Mouse (Mus musculus) CH12.LX (cell line): ENCODE measurements around the gene 1700129C05Rik. TPM values are rescaled to one million over a fixed set of nuclear protein-coding genes. Genes with fewer than 3 reads are reported as not detected.
A peak's percentile ranks its signal among the peaks of the same experiment; 100 is the strongest.

Source experiments
- DNase-seq: peaks from one replicate; pipeline ENCODE4 v3.0.0-alpha.2; 2013; ENCODE audit errors: extremely low read depth
- H3K27ac ChIP-seq: 2 replicates; pipeline ENCODE4 v1.5.1; 2012; ENCODE audit warnings: low read depth, mild to moderate bottlenecking, control low read depth, moderate library complexity; ENCODE audit not compliant: insufficient read depth
- H3K27me3 ChIP-seq: replicated peaks from 2 replicates; pipeline ENCODE3; 2012; ENCODE audit warnings: inconsistent platforms
- H3K36me3 ChIP-seq, 2 experiments: replicated peaks in 1 of 2; 2 replicates each; pipeline versions ENCODE3 to v1.6.1; 2012; ENCODE audit warnings: inconsistent platforms in 1 of 2, low read length in 1 of 2, mild to moderate bottlenecking in 1 of 2, mixed read lengths in 1 of 2, moderate library complexity in 1 of 2; ENCODE audit not compliant: control insufficient read depth in 1 of 2, insufficient read depth in 1 of 2
- H3K4me1 ChIP-seq, 2 experiments: 2 replicates each; pipeline ENCODE4 v1.6.1; 2012; ENCODE audit warnings: inconsistent platforms in 1 of 2, moderate library complexity in 1 of 2; ENCODE audit not compliant: insufficient read depth in 2 of 2, control insufficient read depth in 1 of 2
- H3K4me2 ChIP-seq: 2 replicates; pipeline ENCODE4 v1.6.1; 2012; ENCODE audit warnings: low read depth, mild to moderate bottlenecking, control low read depth; ENCODE audit not compliant: poor library complexity, insufficient read depth, severe bottlenecking
- H3K4me3 ChIP-seq, 3 experiments: fragments of 150-350 bp in 1 of 3; sonication (generic) in 1 of 3; replicated peaks in 1 of 3; 2 replicates each; pipeline versions ENCODE3 to v1.5.1; 2011 to 2012; ENCODE audit warnings: low read depth in 2 of 3, low read length in 2 of 3, mild to moderate bottlenecking in 2 of 3, moderate library complexity in 2 of 3, control low read depth in 1 of 3, improper control_type of control experiment in 1 of 3, inconsistent platforms in 1 of 3, mixed read lengths in 1 of 3; ENCODE audit not compliant: poor library complexity in 1 of 3
- H3K79me2 ChIP-seq: replicated peaks from 2 replicates; pipeline ENCODE4 v1.6.1; 2012; ENCODE audit warnings: mild to moderate bottlenecking, moderate library complexity; ENCODE audit not compliant: control insufficient read depth, poor library complexity, insufficient read depth, severe bottlenecking; ENCODE audit errors: extremely low read depth
- H3K9ac ChIP-seq: 2 replicates; pipeline ENCODE4 v1.6.1; 2012; ENCODE audit warnings: low read depth, mild to moderate bottlenecking, control low read depth, moderate library complexity; ENCODE audit not compliant: insufficient read depth
- H3K9me3 ChIP-seq: replicated peaks from 2 replicates; pipeline ENCODE3; 2012; ENCODE audit warnings: low read length, inconsistent platforms, mixed read lengths
- CHD1 ChIP-seq: IDR thresholded peaks from 2 replicates; pipeline ENCODE4 v1.6.1; 2012; ENCODE audit warnings: low read depth, low read length, improper control_type of control experiment, inconsistent platforms
- CTCF ChIP-seq, 2 experiments: IDR thresholded peaks in 1 of 2; conservative IDR thresholded peaks in 1 of 2; 2 replicates each; pipeline ENCODE4 v1.5.1; 2011 to 2012; ENCODE audit warnings: low read depth in 2 of 2, low read length in 2 of 2, improper control_type of control experiment in 1 of 2, inconsistent platforms in 1 of 2, mild to moderate bottlenecking in 1 of 2, moderate library complexity in 1 of 2
- HCFC1 ChIP-seq: IDR thresholded peaks from 2 replicates; pipeline ENCODE4 v1.6.1; 2012; ENCODE audit warnings: low read depth, mild to moderate bottlenecking, inconsistent platforms, low read length, improper control_type of control experiment
- JUND ChIP-seq: conservative IDR thresholded peaks from 2 replicates; pipeline ENCODE4 v1.6.1; 2011; ENCODE audit warnings: low read depth, low read length, improper control_type of control experiment
- MAFK ChIP-seq: IDR thresholded peaks from 2 replicates; pipeline ENCODE4 v1.6.1; 2011; ENCODE audit warnings: low read length, improper control_type of control experiment; ENCODE audit not compliant: insufficient replicate concordance
- MEF2A ChIP-seq: IDR thresholded peaks from 2 replicates; pipeline ENCODE4 v1.6.1; 2014; ENCODE audit warnings: low read depth, mild to moderate bottlenecking, inconsistent platforms, low read length, improper control_type of control experiment, borderline replicate concordance
- MYC ChIP-seq: IDR thresholded peaks from 2 replicates; pipeline ENCODE4 v1.6.1; 2011; ENCODE audit warnings: low read depth, mild to moderate bottlenecking, improper control_type of control experiment, low read length
- PAX5 ChIP-seq: IDR thresholded peaks from 2 replicates; pipeline ENCODE4 v1.6.1; 2012; ENCODE audit warnings: low read length, inconsistent platforms, mixed read lengths
- RAD21 ChIP-seq: IDR thresholded peaks from 2 replicates; pipeline ENCODE4 v1.6.1; 2011; ENCODE audit warnings: low read depth, mild to moderate bottlenecking, low read length, improper control_type of control experiment, moderate library complexity
- RCOR1 ChIP-seq: conservative IDR thresholded peaks from 2 replicates; pipeline ENCODE4 v1.6.1; 2012; ENCODE audit warnings: low read depth, mild to moderate bottlenecking, inconsistent platforms, low read length, improper control_type of control experiment
- SIN3A ChIP-seq: IDR thresholded peaks from 2 replicates; pipeline ENCODE4 v1.6.1; 2012; ENCODE audit warnings: low read length, improper control_type of control experiment, inconsistent platforms
- SMC3 ChIP-seq: IDR thresholded peaks from 2 replicates; pipeline ENCODE4 v1.6.1; 2011; ENCODE audit warnings: low read depth, low read length, improper control_type of control experiment
- TBP ChIP-seq: conservative IDR thresholded peaks from 2 replicates; pipeline ENCODE4 v1.6.1; 2011; ENCODE audit warnings: low read depth, low read length, improper control_type of control experiment
- TCF12 ChIP-seq: IDR thresholded peaks from 2 replicates; pipeline ENCODE4 v1.6.1; 2014; ENCODE audit warnings: low read depth, mild to moderate bottlenecking, inconsistent platforms, low read length, improper control_type of control experiment
- ZC3H11A ChIP-seq: IDR thresholded peaks from 2 replicates; pipeline ENCODE4 v1.6.1; 2012; ENCODE audit warnings: low read depth, mild to moderate bottlenecking, inconsistent platforms, low read length, improper control_type of control experiment
- ZKSCAN1 ChIP-seq: IDR thresholded peaks from 2 replicates; pipeline ENCODE4 v1.6.1; 2012; ENCODE audit warnings: low read depth, inconsistent platforms, low read length, improper control_type of control experiment, borderline replicate concordance
- dilution Hi-C: fragments of 300-500 bp; cut with MboI; formaldehyde crosslinking; loops from 2 replicates; pipeline ENCODE4 v1.14.3; 2020; ENCODE audit warnings: low sequenced_read_pairs; ENCODE audit not compliant: extremely low pct_unique_long_range_greater_than_20kb, extremely low pct_ligation_motif_present
- in situ Hi-C: fragments of 300-500 bp; cut with MboI; formaldehyde crosslinking; loops from 3 replicates; pipeline ENCODE4 v1.14.3; 2019; ENCODE audit warnings: low sequenced_read_pairs, low pct_ligation_motif_present, low pct_unique_long_range_greater_than_20kb, mixed read lengths
- polyA plus RNA-seq: library from polyadenylated mRNA; unstranded; fragments of >175 nt; gene quantifications from 2 replicates; pipeline ENCODE4 v1.2.1, GENCODE M21; 2012; ENCODE audit warnings: low read depth; ENCODE audit not compliant: insufficient read length
- total RNA-seq, 2 experiments: library from RNA; depleted of rRNA; stranded (reverse); fragments of 300-350 nt in 1 of 2; fragments of >200 nt in 1 of 2; gene quantifications; 2 replicates each; pipeline ENCODE4 v1.2.3; 2012 to 2014

1700129C05Rik gene
- total and polyA plus RNA-seq, 3 experiments = not detected

DNA sequence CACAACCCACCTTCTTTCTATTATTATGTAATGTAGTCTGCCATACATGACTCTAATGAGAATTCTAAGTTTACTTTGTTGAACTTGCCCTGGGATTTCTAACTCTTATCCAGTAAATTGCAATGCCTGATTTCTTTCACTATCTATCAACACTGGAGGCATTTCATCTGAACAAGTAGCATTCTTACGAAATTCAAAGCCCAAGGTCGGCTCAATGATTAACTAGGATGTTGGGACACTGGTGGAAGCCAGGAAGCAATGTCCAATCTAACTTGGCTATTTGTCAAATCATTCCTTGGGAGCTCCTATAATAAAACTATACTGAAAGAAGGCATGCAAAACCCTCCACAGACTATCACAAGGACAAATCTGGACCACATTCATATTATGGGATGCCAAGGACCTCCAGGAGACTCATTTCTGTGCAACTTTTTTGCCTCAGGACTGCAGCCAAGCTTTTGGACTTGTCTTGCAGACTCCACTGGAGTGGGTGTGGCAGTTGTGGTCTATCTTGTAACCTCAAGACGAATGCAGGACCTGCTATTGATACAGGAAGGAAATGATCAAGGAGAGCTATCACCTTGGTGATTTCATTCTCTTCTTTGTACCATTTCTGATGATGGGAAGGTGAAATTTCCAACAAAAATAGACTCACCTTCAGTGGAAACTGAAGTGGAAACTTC is 14.5 kb upstream of the 1700129C05Rik start:
- Histone ChIP-seq H3K36me3 (no peaks in the 10 kb centered on the region), H3K9ac (no peak overlapping the region), H3K4me1 (no peaks in the 10 kb centered on the region), H3K4me3 (no peak overlapping the region), H3K9me3 (no peaks in the 10 kb centered on the region), H3K79me2 (no peaks in the 10 kb centered on the region), H3K27me3 (no peaks in the 10 kb centered on the region), H3K27ac (no peak overlapping the region), H3K4me2 (no peak overlapping the region)
- dilution Hi-C loops = no loop called here
- TF ChIP-seq ZKSCAN1 (no peak), MAFK (no peak), ZC3H11A (no peak), MYC (no peak), MEF2A (no peak), TCF12 (no peak), RCOR1 (no peak), JUND (no peak), TBP (no peak), CHD1 (no peak), SMC3 (no peak), PAX5 (no peak), SIN3A (no peak)
- TF ChIP-seq, all 38 proteins: peak for 0
- in situ Hi-C loops = no loop called here
- DNase-seq = no peak

DNA sequence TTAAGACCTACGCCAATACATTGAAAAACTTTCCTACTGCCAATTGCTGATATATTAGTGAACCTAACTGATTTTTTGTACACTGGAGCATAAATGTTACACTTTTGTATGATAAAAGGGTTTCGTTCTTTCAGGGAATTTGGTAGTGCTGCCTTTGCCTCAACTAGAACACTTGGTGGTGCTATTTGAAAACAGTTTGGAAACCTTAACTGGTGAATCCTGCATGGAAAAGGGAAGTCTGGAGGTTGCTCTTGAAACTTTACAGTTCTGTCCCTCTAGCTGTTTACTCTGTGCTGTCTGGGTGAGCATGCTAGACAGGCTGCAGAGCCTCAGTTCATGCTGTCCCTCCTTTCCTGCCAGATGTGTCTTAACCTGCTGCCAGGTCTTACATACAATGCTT is 12.9 kb upstream of the 1700129C05Rik start:
- TF ChIP-seq MEF2A (no peak), HCFC1 (no peak), CTCF (conservative IDR thresholded peaks at IDR 0.05 in 1 of 2, IDR thresholded peaks at IDR 0.05 in 1 of 2; ENCODE audit: low read depth in 2 of 2, low read length in 2 of 2) (peak in 1 of 2 experiments; percentile 58; a peak in 2 of 4 replicates), RCOR1 (no peak), SMC3 (peak; percentile 42), RAD21 (peak; percentile 64)
- Histone ChIP-seq H3K4me2 (no peak overlapping the region), H3K4me1 (no peaks in the 10 kb centered on the region), H3K9me3 (no peaks in the 10 kb centered on the region), H3K36me3 (no peaks in the 10 kb centered on the region), H3K27me3 (no peaks in the 10 kb centered on the region), H3K79me2 (no peaks in the 10 kb centered on the region), H3K27ac (no peak overlapping the region), H3K9ac (no peak overlapping the region), H3K4me3 (no peak overlapping the region)
- dilution Hi-C loops = no loop called here
- DNase-seq = no peak
- in situ Hi-C loops = no loop called here
